Mouse (Mus musculus): Measurements from ENCODE around the gene Inpp1.

DNA sequence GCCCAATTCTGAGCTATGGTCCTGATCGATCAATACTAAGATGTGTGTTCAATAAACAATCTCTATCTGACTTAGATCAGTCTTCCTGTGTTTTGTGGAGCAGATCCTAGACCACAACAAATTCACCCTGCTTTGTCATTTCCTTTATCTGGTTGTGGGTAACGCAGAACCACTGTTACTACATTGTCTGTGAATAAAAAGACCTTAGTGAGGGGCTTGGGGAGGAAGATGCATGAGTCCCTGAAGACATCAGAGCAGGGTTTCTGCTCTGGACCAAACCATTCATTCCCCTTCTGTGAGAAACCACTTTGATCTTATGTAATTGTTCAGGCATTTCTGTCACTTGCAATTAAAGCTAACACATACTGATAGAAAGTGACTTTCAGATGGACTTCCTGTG is 63.7 kb downstream of the Inpp1 start:
- TF ChIP-seq POLR2A (IDR thresholded peaks at IDR 0.05; ENCODE audit: borderline replicate concordance, low read depth, low read length) (no peak), CTCF (IDR thresholded peaks at IDR 0.05; ENCODE audit: low read depth, low read length) (no peak)
